Mouse (Mus musculus) macrophage (primary cell): ENCODE measurements around the gene Ube2h. TPM values are rescaled to one million over a fixed set of nuclear protein-coding genes. Genes with fewer than 3 reads are reported as not detected.

Source experiments
- H3K27ac ChIP-seq: fragments of 350-480 bp; formaldehyde crosslinking; 2 replicates; pipeline ENCODE4 v1.9.0; 2021
- H3K36me3 ChIP-seq: fragments of 350-480 bp; formaldehyde crosslinking; 2 replicates; pipeline ENCODE4 v1.9.0; 2021; ENCODE audit errors: inconsistent target
- H3K4me3 ChIP-seq: fragments of 350-480 bp; formaldehyde crosslinking; 2 replicates; pipeline ENCODE4 v1.9.0; 2021; ENCODE audit errors: inconsistent target
- H3K79me2 ChIP-seq: fragments of 350-480 bp; formaldehyde crosslinking; 2 replicates; pipeline ENCODE4 v1.9.0; 2021; ENCODE audit errors: inconsistent target
- WGBS: methylation state at CpG from one replicate; pipeline ENCODE4 v1.1.7; 2026; ENCODE audit warnings: inconsistent platforms; ENCODE audit not compliant: missing documents; 5-methylcytosine and 5-hydroxymethylcytosine counted together
- polyA plus RNA-seq: library from polyadenylated mRNA; stranded (reverse); fragments of 250-400 nt; gene quantifications from 3 replicates; pipeline ENCODE4 v1.2.4, GENCODE M21; 2018; ENCODE audit warnings: inconsistent platforms

The Ube2h gene
- polyA plus RNA-seq, 1 experiment from 2014 or later, result 32.4 TPM

GRCm38 (mm10) chr6:30176496-30176895 is 127.8 kb downstream of the Ube2h start:
- no peaks in the 10 kb centered on the region for H3K79me2 ChIP-seq
- no peaks in the 10 kb centered on the region for H3K36me3 ChIP-seq
- 17% methylated on average over 11 of the region's 12 CpGs for WGBS
- H3K4me3 ChIP-seq, result no peak overlapping the region
- no peak overlapping the region for H3K27ac ChIP-seq

- H3K79me2 ChIP-seq, result no peaks in the 10 kb centered on the region
- no peak overlapping the region for H3K4me3 ChIP-seq
- H3K27ac ChIP-seq, result no peak overlapping the region
- no peaks in the 10 kb centered on the region for H3K36me3 ChIP-seq
- 5% methylated on average over 24 of the region's 28 CpGs for WGBS
Observed at GRCm38 (mm10) chr6:30175918-30176421, 128.4 kb downstream of the Ube2h start.

GRCm38 (mm10) chr6:30175225-30175917 is 129.0 kb downstream of the Ube2h start:
- WGBS, result 6% methylated on average over 45 of the region's 45 CpGs
- H3K36me3 ChIP-seq, result no peaks in the 10 kb centered on the region
- H3K4me3 ChIP-seq, result no peak overlapping the region
- H3K79me2 ChIP-seq, result no peaks in the 10 kb centered on the region
- no peak overlapping the region for H3K27ac ChIP-seq

- Histone ChIP-seq H3K36me3 (no peaks in the 10 kb centered on the region), H3K79me2 (no peaks in the 10 kb centered on the region), H3K27ac (no peak overlapping the region), H3K4me3 (no peak overlapping the region)
- WGBS, result 2% methylated on average over 33 of the region's 33 CpGs
Observed at GRCm38 (mm10) chr6:30174461-30175224, 129.7 kb downstream of the Ube2h start.

- Histone ChIP-seq H3K4me3 (no peak overlapping the region), H3K79me2 (no peaks in the 10 kb centered on the region), H3K36me3 (no peaks in the 10 kb centered on the region), H3K27ac (no peak overlapping the region)
- 4% methylated on average over 67 of the region's 80 CpGs for WGBS
Observed at GRCm38 (mm10) chr6:30173551-30174460, 130.5 kb downstream of the Ube2h start.

- no peak overlapping the region for H3K27ac ChIP-seq
- H3K36me3 ChIP-seq, result no peaks in the 10 kb centered on the region
- WGBS, result 6% methylated on average over 44 of the region's 44 CpGs
- no peak overlapping the region for H3K4me3 ChIP-seq
- no peaks in the 10 kb centered on the region for H3K79me2 ChIP-seq
Observed at GRCm38 (mm10) chr6:30172820-30173550, 131.4 kb downstream of the Ube2h start.

GRCm38 (mm10) chr6:30172441-30172819 is 131.9 kb downstream of the Ube2h start:
- no peak overlapping the region for H3K4me3 ChIP-seq
- no peaks in the 10 kb centered on the region for H3K36me3 ChIP-seq
- H3K27ac ChIP-seq, result no peak overlapping the region
- no peaks in the 10 kb centered on the region for H3K79me2 ChIP-seq
- 32% methylated on average over 8 of the region's 8 CpGs for WGBS

- 30% methylated on average over 10 of the region's 10 CpGs for WGBS
- no peaks in the 10 kb centered on the region for H3K36me3 ChIP-seq
- H3K27ac ChIP-seq, result no peak overlapping the region
- no peak overlapping the region for H3K4me3 ChIP-seq
- H3K79me2 ChIP-seq, result no peaks in the 10 kb centered on the region
Observed at GRCm38 (mm10) chr6:30171967-30172366, 132.4 kb downstream of the Ube2h start.

GRCm38 (mm10) chr6:30171226-30171625 is 133.1 kb downstream of the Ube2h start:
- Histone ChIP-seq H3K36me3 (no peaks in the 10 kb centered on the region), H3K79me2 (no peaks in the 10 kb centered on the region), H3K27ac (no peak overlapping the region), H3K4me3 (no peak overlapping the region)
- 17% methylated on average over 8 of the region's 8 CpGs for whole genome bisulfite sequencing

GRCm38 (mm10) chr6:30169148-30169547 is 135.2 kb downstream of the Ube2h start:
- Histone ChIP-seq H3K36me3 (no peaks in the 10 kb centered on the region), H3K27ac (no peak overlapping the region), H3K79me2 (no peaks in the 10 kb centered on the region), H3K4me3 (no peak overlapping the region)
- 93% methylated on average over 8 of the region's 12 CpGs for WGBS

GRCm38 (mm10) chr6:30168275-30168674 is 136.1 kb downstream of the Ube2h start:
- no peaks in the 10 kb centered on the region for H3K79me2 ChIP-seq
- H3K4me3 ChIP-seq, result no peak overlapping the region
- no peaks in the 10 kb centered on the region for H3K36me3 ChIP-seq
- no peak overlapping the region for H3K27ac ChIP-seq
- WGBS, result 86% methylated on average over 3 of the region's 3 CpGs

- WGBS, result 92% methylated on average over 11 of the region's 11 CpGs
- no peak overlapping the region for H3K27ac ChIP-seq
- H3K79me2 ChIP-seq, result no peaks in the 10 kb centered on the region
- no peaks in the 10 kb centered on the region for H3K36me3 ChIP-seq
- H3K4me3 ChIP-seq, result no peak overlapping the region
Observed at GRCm38 (mm10) chr6:30167192-30167591, 137.1 kb downstream of the Ube2h start.

GRCm38 (mm10) chr6:30166349-30166748 is 138.0 kb downstream of the Ube2h start:
- WGBS, result 39% methylated on average over 3 of the region's 3 CpGs
- Histone ChIP-seq H3K27ac (no peak overlapping the region), H3K79me2 (no peaks in the 10 kb centered on the region), H3K36me3 (no peaks in the 10 kb centered on the region), H3K4me3 (no peak overlapping the region)

GRCm38 (mm10) chr6:30162091-30162490 is 142.2 kb downstream of the Ube2h start:
- Histone ChIP-seq H3K27ac (no peak overlapping the region), H3K36me3 (no peaks in the 10 kb centered on the region), H3K79me2 (no peaks in the 10 kb centered on the region), H3K4me3 (no peak overlapping the region)
- WGBS, result 59% methylated on average over 7 of the region's 7 CpGs
